In genomic region chr7:83802509-83802908, GRCm38 (mm10) we compare ENCODE assay signal across 8 mouse cellular contexts. TPM values are rescaled to one million over a fixed set of nuclear protein-coding genes. Genes with fewer than 3 reads are reported as not detected.
DNase-seq lines count a peak whose midpoint lies in the region; ATAC-seq lines count a peak whose summit lies in the region.

No protein-coding gene starts in this region.

- H3K27me3 ChIP-seq in heart, embryonic 11.5 days (ENCODE audit: control insufficient read depth, insufficient read depth, low read length), result no peaks in the 10 kb centered on the region
- no peaks in the 10 kb centered on the region for H3K27me3 ChIP-seq in heart, embryonic 12.5 days (replicated peaks)
- H3K27me3 ChIP-seq in megakaryocyte, embryonic 14.5 days (replicated peaks), result peaks cover 5% of the 10 kb centered on the region

- no peak overlapping the region for H3K4me3 ChIP-seq in heart, embryonic 11.5 days (ENCODE audit: low read depth, low read length)
- H3K4me3 ChIP-seq in heart, embryonic 12.5 days, result no peak overlapping the region
- peak overlapping the region; percentile 14 for H3K4me3 ChIP-seq in megakaryocyte, embryonic 14.5 days (replicated peaks)

- H3K9ac ChIP-seq in heart, embryonic 11.5 days (ENCODE audit: low read depth, low read length), result no peak overlapping the region
- H3K9ac ChIP-seq in heart, embryonic 12.5 days, result no peak overlapping the region

- 68% methylated on average over 7 of the region's 7 CpGs for WGBS in heart, embryonic 11.5 days (ENCODE audit: insufficient replicate concordance)
- 64% methylated on average over 7 of the region's 7 CpGs for WGBS in heart, embryonic 12.5 days

- DNase-seq in heart, adult 18-20 months, result peak; percentile 55 to 66
- peak; percentile 78 for DNase-seq in 416B (ENCODE audit: low read depth)
- no peak for DNase-seq in spleen, postnatal 10 days (ENCODE audit: low spot score in 2 of 2)

- peaks cover 2% of the 10 kb centered on the region; the same call in 1 of the 2 replicates for H3K4me1 ChIP-seq in heart, embryonic 11.5 days (ENCODE audit: control insufficient read depth, insufficient read depth, low read length)
- peaks cover 19% of the 10 kb centered on the region; the same call in 1 of the 2 replicates for H3K4me1 ChIP-seq in heart, embryonic 12.5 days (replicated peaks)
- peaks cover 9% of the 10 kb centered on the region for H3K4me1 ChIP-seq in megakaryocyte, embryonic 14.5 days

- H3K4me2 ChIP-seq in heart, embryonic 11.5 days, result no peak overlapping the region
- no peak overlapping the region for H3K4me2 ChIP-seq in heart, embryonic 12.5 days

- ATAC-seq in heart, embryonic 11.5 days (replicated peaks; ENCODE audit: insufficient number of reproducible peaks, low FRiP score, low TSS enrichment), result no peak
- ATAC-seq in cerebellum, adult (ENCODE audit: insufficient number of reproducible peaks, low FRiP score, low TSS enrichment), result peak; percentile 71
- peak; percentile 20; the same call in 1 of the 2 replicates for ATAC-seq in heart, embryonic 12.5 days (ENCODE audit: insufficient number of reproducible peaks, low FRiP score)
- ATAC-seq in erythroblast, adult 5-6 weeks (replicated peaks; ENCODE audit: low FRiP score, poor library complexity, severe bottlenecking), result no peak

- H3K36me3 ChIP-seq in heart, embryonic 11.5 days (ENCODE audit: control insufficient read depth, insufficient read depth, low read length), result no peaks in the 10 kb centered on the region
- no peaks in the 10 kb centered on the region for H3K36me3 ChIP-seq in heart, embryonic 12.5 days
- H3K36me3 ChIP-seq in megakaryocyte, embryonic 14.5 days (replicated peaks; ENCODE audit: low read length), result no peaks in the 10 kb centered on the region

- no peak overlapping the region for H3K27ac ChIP-seq in heart, embryonic 11.5 days (ENCODE audit: low read depth, low read length)
- no peak overlapping the region for H3K27ac ChIP-seq in heart, embryonic 12.5 days (ENCODE audit: poor library complexity, severe bottlenecking)

- no peaks in the 10 kb centered on the region for H3K9me3 ChIP-seq in heart, embryonic 11.5 days (replicated peaks; ENCODE audit: control insufficient read depth, low read length)
- no peaks in the 10 kb centered on the region for H3K9me3 ChIP-seq in heart, embryonic 12.5 days (replicated peaks)
- no peaks in the 10 kb centered on the region for H3K9me3 ChIP-seq in megakaryocyte, embryonic 14.5 days

RNA-seq across cellular contexts. Expression of gene Cfap161, which starts 7.8 kb away (rescaled TPM):
- total RNA-seq in heart, adult 18-20 months (2021), result not detected
- polyA plus RNA-seq in heart, embryonic 11.5 days (2014; fragmentation: Nextera tagmentation; extraction: Ambion mirVana), result 3.6 and 5.2 TPM in 2 replicates
- polyA plus RNA-seq in heart, embryonic 12.5 days (2016; fragmentation: Nextera tagmentation; extraction: Ambion mirVana), result 4.6 and 5.6 TPM in 2 replicates
- polyA plus RNA-seq in megakaryocyte, embryonic 14.5 days (2012; ENCODE audit: insufficient read depth, low replicate concordance), result not detected in 2 replicates
- total RNA-seq in erythroblast, adult 5-6 weeks (2015; ENCODE audit: low replicate concordance), result not detected in 2 replicates
- not detected in 2 replicates for total RNA-seq in erythroblast, adult 5-6 weeks (2017; ENCODE audit: low replicate concordance)

RNA-seq across cellular contexts. Expression of gene Il16, which starts 57.0 kb away (rescaled TPM):
- total RNA-seq in heart, adult 18-20 months (2021), result 1 to 10 TPM; 6.7 to 8.6 TPM
- polyA plus RNA-seq in heart, embryonic 11.5 days (2014; fragmentation: Nextera tagmentation; extraction: Ambion mirVana), result 1.5 and 2.1 TPM in 2 replicates
- polyA plus RNA-seq in heart, embryonic 12.5 days (2016; fragmentation: Nextera tagmentation; extraction: Ambion mirVana), result 1.8 and 2.0 TPM in 2 replicates
- polyA plus RNA-seq in megakaryocyte, embryonic 14.5 days (2012; ENCODE audit: insufficient read depth, low replicate concordance), result 1.4 and 3.5 TPM in 2 replicates
- total RNA-seq in erythroblast, adult 5-6 weeks (2015; ENCODE audit: low replicate concordance), result 11.1 and 14.0 TPM in 2 replicates
- 24.1 and 27.3 TPM in 2 replicates for total RNA-seq in erythroblast, adult 5-6 weeks (2017; ENCODE audit: low replicate concordance)

Comparison
In these comparisons a context has a peak if more than half of its experiments do, and no peak if none do; other contexts are left out.
1. ATAC-seq: peak in cerebellum, adult (single experiment) and heart, embryonic 12.5 days (single experiment); none in heart, embryonic 11.5 days (single experiment) and erythroblast, adult 5-6 weeks (single experiment).
2. DNase-seq: peak in heart, adult 18-20 months (2 of 2) and 416B (single experiment); none in spleen, postnatal 10 days (0 of 2).